Mouse (Mus musculus) MEL (cell line): Measurements from ENCODE around the gene Atpif1.

Experiments
- CHD2 ChIP-seq: IDR thresholded peaks from 2 replicates; pipeline ENCODE4 v1.6.1; 2011; ENCODE audit warnings: low read length, improper control_type of control experiment
- CTCF ChIP-seq, 3 experiments: IDR thresholded peaks in 2 of 3; conservative IDR thresholded peaks in 1 of 3; 2 replicates each; pipeline ENCODE4 v1.5.1; 2011 to 2012; ENCODE audit warnings: low read length in 3 of 3, low read depth in 2 of 3, mild to moderate bottlenecking in 2 of 3, improper control_type of control experiment in 1 of 3, inconsistent platforms in 1 of 3, mixed read lengths in 1 of 3, moderate library complexity in 1 of 3; ENCODE audit not compliant: control insufficient read depth in 1 of 3, insufficient read depth in 1 of 3, poor library complexity in 1 of 3, severe bottlenecking in 1 of 3
- E2F4 ChIP-seq: IDR thresholded peaks from 2 replicates; pipeline ENCODE4 v1.6.1; 2011; ENCODE audit warnings: low read depth, low read length, improper control_type of control experiment, borderline replicate concordance
- ELF1 ChIP-seq: IDR thresholded peaks from 2 replicates; pipeline ENCODE4 v1.6.1; 2014; ENCODE audit warnings: low read depth, mild to moderate bottlenecking, inconsistent platforms, low read length, improper control_type of control experiment, moderate library complexity
- EP300 ChIP-seq, 2 experiments: IDR thresholded peaks; 2 replicates each; pipeline ENCODE4 v1.6.1; 2011; ENCODE audit warnings: improper control_type of control experiment in 2 of 2, low read length in 2 of 2, low read depth in 1 of 2, mild to moderate bottlenecking in 1 of 2
- ETS1 ChIP-seq: IDR thresholded peaks from 2 replicates; pipeline ENCODE4 v1.6.1; 2012; ENCODE audit warnings: low read depth, mild to moderate bottlenecking, inconsistent platforms, low read length, improper control_type of control experiment, moderate library complexity
- JUND ChIP-seq: IDR thresholded peaks from 2 replicates; pipeline ENCODE4 v1.6.1; 2011; ENCODE audit warnings: low read depth, mild to moderate bottlenecking, improper control_type of control experiment, low read length
- MAFK ChIP-seq: IDR thresholded peaks from 2 replicates; pipeline ENCODE4 v1.6.1; 2011; ENCODE audit warnings: low read depth, mild to moderate bottlenecking, low read length, improper control_type of control experiment, borderline replicate concordance
- NRF1 ChIP-seq: IDR thresholded peaks from 2 replicates; pipeline ENCODE4 v1.6.1; 2014; ENCODE audit warnings: low read depth, mild to moderate bottlenecking, inconsistent platforms, low read length, improper control_type of control experiment, moderate library complexity; ENCODE audit not compliant: poor library complexity, insufficient read depth, severe bottlenecking
- POLR2AphosphoS2 ChIP-seq: IDR thresholded peaks from 2 replicates; pipeline ENCODE4 v1.6.1; 2011; ENCODE audit warnings: low read length, improper control_type of control experiment
- TAL1 ChIP-seq: IDR thresholded peaks from 2 replicates; pipeline ENCODE4 v1.6.1; 2012; ENCODE audit warnings: mild to moderate bottlenecking, inconsistent platforms, low read length, moderate library complexity, mixed read lengths
- TBP ChIP-seq: IDR thresholded peaks from 2 replicates; pipeline ENCODE4 v1.8.0; 2011; ENCODE audit warnings: low read depth, low read length, improper control_type of control experiment
- ZKSCAN1 ChIP-seq: IDR thresholded peaks from 2 replicates; pipeline ENCODE4 v1.6.1; 2012; ENCODE audit warnings: low read depth, mild to moderate bottlenecking, inconsistent platforms, low read length, improper control_type of control experiment, moderate library complexity
- ZNF384 ChIP-seq: IDR thresholded peaks from 2 replicates; pipeline ENCODE4 v1.6.1; 2012; ENCODE audit warnings: low read depth, mild to moderate bottlenecking, inconsistent platforms, low read length, improper control_type of control experiment

GRCm38 (mm10) chr4:132506250-132506649 lies 27.2 kb downstream of the Atpif1 start:
- TF ChIP-seq CTCF (IDR thresholded peaks at IDR 0.05 in 2 of 3, conservative IDR thresholded peaks at IDR 0.05 in 1 of 3; ENCODE audit: control insufficient read depth in 1 of 3, insufficient read depth in 1 of 3, low read depth in 2 of 3, low read length in 3 of 3, poor library complexity in 1 of 3, severe bottlenecking in 1 of 3): no peak
- no peak for TF ChIP-seq POLR2AphosphoS2
- TF ChIP-seq TBP: no peak
- no peak for TF ChIP-seq ZNF384
- TF ChIP-seq ELF1: no peak
- no peak for TF ChIP-seq CHD2
- TF ChIP-seq EP300 (IDR thresholded peaks at IDR 0.05; ENCODE audit: low read depth in 1 of 2, low read length in 2 of 2): no peak
- no peak for TF ChIP-seq TAL1
- TF ChIP-seq JUND: no peak
- no peak for TF ChIP-seq E2F4
- TF ChIP-seq MAFK: no peak
- TF ChIP-seq NRF1: no peak
- TF ChIP-seq ETS1: no peak
- TF ChIP-seq ZKSCAN1: no peak
